Mouse (Mus musculus) midbrain, embryonic 10.5 days (tissue): ENCODE measurements at regions not wholly inside any gene's neighbourhood (a gene's known extent, or its start where the extent isn't known, plus 50 kb on each side); places are given as distances from the start of the nearest gene placed in this dataset.

Source experiments
- DNase-seq: peaks from one replicate; pipeline ENCODE4 v3.0.0-alpha.2; 2017; ENCODE audit warnings: low spot score
- H3K27ac ChIP-seq: fragments of 300-500 bp; sonication (generic); replicated peaks from 2 replicates; pipeline ENCODE4 v1.5.1; 2016; ENCODE audit warnings: mild to moderate bottlenecking
- H3K27me3 ChIP-seq: fragments of 300-500 bp; sonication (generic); 2 replicates; pipeline ENCODE4 v1.6.1; 2016; ENCODE audit warnings: low read depth, mild to moderate bottlenecking; ENCODE audit not compliant: poor library complexity, severe bottlenecking
- H3K36me3 ChIP-seq: fragments of 300-500 bp; sonication (generic); 2 replicates; pipeline ENCODE4 v1.6.1; 2016; ENCODE audit warnings: mild to moderate bottlenecking, moderate library complexity
- H3K4me1 ChIP-seq: fragments of 300-500 bp; sonication (generic); 2 replicates; pipeline ENCODE4 v1.6.1; 2016
- H3K4me3 ChIP-seq: fragments of 300-500 bp; sonication (generic); 2 replicates; pipeline ENCODE4 v1.5.1; 2016; ENCODE audit warnings: mild to moderate bottlenecking, moderate library complexity
- H3K9me3 ChIP-seq: fragments of 300-500 bp; sonication (generic); replicated peaks from 2 replicates; pipeline ENCODE4 v1.6.1; 2016; ENCODE audit warnings: mild to moderate bottlenecking
- WGBS: fragments of 180-500 bp; shearing (Covaris S2); methylation state at CpG from one replicate; pipeline ENCODE4 v1.1.7; 2016; 5-methylcytosine and 5-hydroxymethylcytosine counted together

DNA sequence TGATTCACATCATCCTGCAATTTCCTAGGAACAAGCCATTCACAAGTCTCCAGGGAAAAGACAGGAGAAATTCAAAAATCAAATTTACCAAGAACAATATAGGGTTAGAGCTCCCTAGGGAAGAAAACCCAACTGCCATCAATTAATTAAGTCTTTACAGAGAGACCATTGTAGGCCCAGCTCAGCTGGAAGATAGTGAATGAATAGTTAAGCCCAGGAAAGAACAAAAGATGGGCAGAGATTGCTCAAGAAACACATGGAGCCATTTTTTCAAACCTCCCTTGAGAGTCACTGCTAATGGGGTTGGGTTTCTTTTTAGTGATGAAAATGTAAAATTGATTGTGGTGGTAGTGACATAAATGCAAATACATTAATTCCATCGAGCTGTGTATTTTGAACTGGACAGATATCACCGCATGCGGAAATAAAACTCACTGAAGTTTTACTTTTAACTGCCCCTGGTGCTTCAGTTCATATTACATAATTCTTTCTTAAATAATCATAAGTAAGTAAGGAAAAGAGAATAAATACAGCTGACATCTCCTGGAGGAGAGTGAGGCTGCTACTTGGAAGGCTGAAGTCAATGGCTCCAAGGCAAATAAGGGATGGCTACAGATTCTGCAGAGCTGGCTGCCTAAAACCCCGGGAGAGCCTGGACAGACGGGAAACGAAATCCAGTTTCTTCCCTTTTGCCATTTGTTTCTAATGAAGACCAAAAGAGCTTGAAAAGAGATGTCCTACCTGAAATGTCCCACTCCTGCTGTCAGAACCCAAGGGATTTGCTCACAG lies 106.5 kb downstream of the Fzd1 start:
- H3K9me3 ChIP-seq: no peaks in the 10 kb centered on the region
- peaks cover 5% of the 10 kb centered on the region; the same call in 1 of the 2 replicates for H3K27me3 ChIP-seq
- 64% methylated on average over 6 of the region's 6 CpGs for WGBS
- DNase-seq: no peak
- H3K36me3 ChIP-seq: no peaks in the 10 kb centered on the region
- no peak overlapping the region for H3K4me3 ChIP-seq
- H3K4me1 ChIP-seq: peaks cover 21% of the 10 kb centered on the region
- H3K27ac ChIP-seq: peak overlapping the region; percentile 59

DNA sequence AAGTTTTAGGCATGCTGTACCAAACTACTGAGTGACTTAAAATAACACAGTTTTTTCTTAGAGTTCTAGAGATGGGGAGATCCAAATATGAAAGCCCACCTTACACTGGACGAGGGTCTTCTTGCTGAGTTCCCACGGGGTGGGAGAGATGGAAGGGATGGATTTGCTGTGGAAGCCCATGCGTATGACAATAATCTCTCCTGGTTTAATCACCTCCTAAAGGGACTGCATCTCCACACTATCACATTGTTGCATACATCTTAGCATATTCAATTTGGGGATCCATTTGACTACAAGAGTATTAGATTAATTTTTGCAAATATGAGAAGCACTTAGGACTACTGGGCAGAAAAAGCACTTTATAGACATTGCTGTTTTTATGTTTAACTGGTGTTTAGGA lies 107.1 kb downstream of the Fzd1 start:
- no peak overlapping the region for H3K27ac ChIP-seq
- DNase-seq: no peak
- H3K9me3 ChIP-seq: no peaks in the 10 kb centered on the region
- H3K4me1 ChIP-seq: peaks cover 21% of the 10 kb centered on the region
- peaks cover 5% of the 10 kb centered on the region; the same call in 1 of the 2 replicates for H3K27me3 ChIP-seq
- no peak overlapping the region for H3K4me3 ChIP-seq
- no peaks in the 10 kb centered on the region for H3K36me3 ChIP-seq
- WGBS: 65% methylated on average over 3 of the region's 3 CpGs

DNA sequence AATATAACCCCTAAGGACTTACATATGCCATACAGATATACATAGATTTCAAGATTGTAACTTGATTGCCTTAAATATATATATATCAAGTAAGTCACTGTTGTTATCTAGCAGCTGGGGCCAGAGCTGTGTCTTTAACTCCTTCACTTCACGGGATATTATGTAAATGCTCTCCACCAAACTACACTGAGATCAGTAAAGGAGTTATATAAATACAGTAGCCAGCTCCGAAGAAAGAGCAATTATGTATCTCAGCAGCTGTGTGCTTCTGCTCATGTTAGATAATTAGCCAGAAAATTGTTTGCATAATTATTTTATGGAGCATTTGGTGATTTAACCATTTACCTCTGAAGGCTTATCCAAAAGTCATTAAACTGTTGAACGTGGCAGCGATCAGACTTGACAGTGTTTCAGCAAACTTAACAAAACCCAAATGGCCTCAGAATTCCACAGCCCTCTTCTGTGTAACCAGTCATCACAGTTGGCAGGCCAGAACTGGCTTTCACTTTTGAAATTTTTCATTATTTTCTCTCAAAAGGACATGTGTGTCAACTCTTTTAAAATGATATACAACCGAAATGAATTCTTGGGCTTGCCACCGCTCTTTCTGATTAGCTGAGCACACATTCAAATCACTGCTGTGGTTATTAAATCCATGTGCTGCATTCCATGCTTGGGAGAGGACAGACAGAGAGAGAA lies 107.8 kb downstream of the Fzd1 start:
- no peak for DNase-seq
- WGBS: 82% methylated on average over 6 of the region's 6 CpGs
- peaks cover 5% of the 10 kb centered on the region; the same call in 1 of the 2 replicates for H3K27me3 ChIP-seq
- no peaks in the 10 kb centered on the region for H3K36me3 ChIP-seq
- no peak overlapping the region for H3K27ac ChIP-seq
- no peak overlapping the region for H3K4me3 ChIP-seq
- H3K9me3 ChIP-seq: no peaks in the 10 kb centered on the region
- H3K4me1 ChIP-seq: peaks cover 21% of the 10 kb centered on the region

DNA sequence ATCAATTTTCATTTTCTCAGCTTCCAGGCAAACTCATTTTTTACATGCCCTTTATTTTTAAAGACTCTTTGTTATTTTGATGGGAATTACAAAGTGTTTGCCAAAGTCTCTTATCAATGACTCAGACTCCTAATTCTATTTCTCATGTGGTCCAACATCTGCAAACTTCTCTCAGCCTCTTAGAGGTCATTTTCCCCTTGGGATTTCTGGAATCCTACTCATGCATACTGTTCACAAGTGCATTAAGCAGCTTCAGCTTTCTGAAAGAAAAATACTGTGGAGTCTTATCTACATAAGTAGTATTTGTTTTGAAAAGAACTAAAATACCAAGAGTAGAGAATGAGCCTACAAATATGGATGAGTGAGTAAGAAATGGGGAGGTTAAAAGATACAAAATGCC lies 116.8 kb downstream of the Fzd1 start:
- Histone ChIP-seq H3K27ac (no peak overlapping the region), H3K4me3 (no peak overlapping the region), H3K27me3 (no peaks in the 10 kb centered on the region), H3K4me1 (no peaks in the 10 kb centered on the region), H3K9me3 (no peaks in the 10 kb centered on the region), H3K36me3 (no peaks in the 10 kb centered on the region)
- DNase-seq: no peak

DNA sequence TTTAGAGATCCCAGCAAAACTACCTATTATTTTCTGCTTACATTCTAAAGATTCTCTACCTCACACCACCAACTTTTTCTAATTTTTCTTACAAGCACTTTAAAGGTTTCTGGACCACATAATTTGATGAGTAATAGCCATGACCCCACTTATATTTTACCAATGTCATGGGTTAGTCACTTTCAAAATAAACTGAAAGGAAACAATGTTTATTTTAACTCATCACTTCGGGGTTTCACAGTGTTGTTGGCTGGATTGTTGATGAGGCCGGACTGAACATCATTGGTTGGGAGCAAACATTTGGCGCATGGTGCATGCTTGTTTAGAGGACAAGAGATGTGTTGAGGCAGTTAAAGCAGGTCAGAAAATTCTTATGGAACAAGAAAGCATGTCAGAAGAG lies 124.1 kb downstream of the Fzd1 start:
- Histone ChIP-seq H3K36me3 (no peaks in the 10 kb centered on the region), H3K4me3 (no peak overlapping the region), H3K27me3 (no peaks in the 10 kb centered on the region), H3K9me3 (no peaks in the 10 kb centered on the region), H3K27ac (no peak overlapping the region), H3K4me1 (no peaks in the 10 kb centered on the region)
- DNase-seq: no peak
- WGBS: 79% methylated on average over 3 of the region's 3 CpGs

DNA sequence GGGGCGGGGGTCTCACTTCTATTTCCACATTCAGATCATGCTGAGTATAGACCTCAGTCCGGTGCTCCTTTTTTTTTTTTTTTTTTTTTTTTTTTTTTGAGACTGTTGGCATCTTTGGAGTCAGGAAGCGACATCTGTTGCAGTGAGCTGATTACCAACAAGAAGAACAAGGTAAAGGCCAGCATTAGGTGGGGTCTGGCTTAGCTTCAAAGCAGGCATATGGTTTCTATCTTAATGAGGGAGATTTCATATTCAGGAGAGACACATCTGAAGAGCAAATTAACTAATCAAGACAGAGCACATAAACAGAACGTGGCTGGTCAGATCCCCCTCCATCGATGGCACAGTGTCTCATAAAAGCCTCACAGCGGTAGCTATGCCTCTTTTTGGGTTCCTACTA lies 132.6 kb downstream of the Fzd1 start:
- WGBS: 91% methylated on average over 6 of the region's 6 CpGs
- no peaks in the 10 kb centered on the region for H3K36me3 ChIP-seq
- no peak for DNase-seq

DNA sequence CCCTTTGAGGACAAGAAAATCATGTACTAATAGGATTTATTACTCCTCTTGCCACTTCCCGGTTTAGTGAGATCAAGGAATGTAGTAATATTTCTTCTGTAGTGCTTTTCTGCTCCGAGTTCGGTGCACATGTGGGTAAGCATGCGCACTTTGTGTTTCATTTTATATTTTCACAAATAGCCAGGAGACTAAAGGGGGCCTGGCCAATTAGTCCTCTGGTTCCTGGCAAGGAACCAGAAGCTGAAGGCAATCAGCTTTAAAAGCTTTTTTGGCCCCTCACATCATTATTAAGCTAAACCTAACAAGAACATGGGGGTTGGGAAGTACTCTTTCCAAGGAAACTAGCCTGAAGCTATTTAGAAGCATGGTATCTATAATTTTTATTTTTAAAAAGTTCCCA lies 134.2 kb downstream of the Fzd1 start:
- no peak overlapping the region for H3K27ac ChIP-seq
- DNase-seq: no peak
- WGBS: 91% methylated on average over 4 of the region's 4 CpGs
- no peaks in the 10 kb centered on the region for H3K4me1 ChIP-seq
- no peaks in the 10 kb centered on the region for H3K27me3 ChIP-seq
- no peaks in the 10 kb centered on the region for H3K9me3 ChIP-seq
- H3K4me3 ChIP-seq: no peak overlapping the region
- H3K36me3 ChIP-seq: no peaks in the 10 kb centered on the region

More for the DNA sequence above, 132.6 kb downstream of the Fzd1 start:
- Histone ChIP-seq H3K27ac (no peak overlapping the region), H3K4me3 (no peak overlapping the region), H3K27me3 (no peaks in the 10 kb centered on the region), H3K4me1 (no peaks in the 10 kb centered on the region), H3K9me3 (no peaks in the 10 kb centered on the region)

DNA sequence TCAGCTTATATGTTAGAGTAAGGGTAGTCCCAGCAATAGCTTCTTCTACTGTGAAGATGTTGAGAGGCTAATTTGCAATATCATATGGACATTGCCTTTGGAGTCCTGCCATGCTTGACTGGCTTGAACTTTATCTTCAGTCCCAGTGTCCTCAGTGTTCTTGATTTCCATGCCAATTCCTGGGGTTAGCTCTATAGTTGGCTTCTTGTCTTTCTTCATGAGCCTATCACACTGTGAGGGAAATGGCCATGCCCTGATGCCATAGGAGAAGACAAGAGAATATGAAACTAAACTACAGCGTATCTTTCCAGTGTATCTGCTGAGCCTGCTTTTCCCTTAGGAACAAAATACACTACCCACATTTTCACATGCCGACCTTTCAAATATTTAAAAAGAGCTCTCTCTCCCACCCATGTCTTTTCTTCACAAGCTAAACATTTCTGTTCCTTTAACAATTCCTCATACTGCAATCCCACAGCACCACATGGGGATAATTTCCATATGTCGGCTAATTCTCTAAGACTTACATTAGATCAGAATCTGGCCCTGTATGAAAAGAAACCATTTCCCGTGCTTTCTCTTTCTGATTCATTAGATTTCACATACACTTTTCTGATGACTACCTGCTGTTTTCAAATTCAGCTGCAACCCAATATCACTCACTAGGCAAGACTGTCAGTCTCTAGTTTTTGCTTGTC lies 137.2 kb downstream of the Fzd1 start:
- Histone ChIP-seq H3K9me3 (no peaks in the 10 kb centered on the region), H3K4me3 (no peak overlapping the region), H3K4me1 (no peaks in the 10 kb centered on the region), H3K36me3 (no peaks in the 10 kb centered on the region), H3K27me3 (no peaks in the 10 kb centered on the region), H3K27ac (no peak overlapping the region)
- WGBS: 89% methylated on average over 4 of the region's 4 CpGs
- DNase-seq: no peak

DNA sequence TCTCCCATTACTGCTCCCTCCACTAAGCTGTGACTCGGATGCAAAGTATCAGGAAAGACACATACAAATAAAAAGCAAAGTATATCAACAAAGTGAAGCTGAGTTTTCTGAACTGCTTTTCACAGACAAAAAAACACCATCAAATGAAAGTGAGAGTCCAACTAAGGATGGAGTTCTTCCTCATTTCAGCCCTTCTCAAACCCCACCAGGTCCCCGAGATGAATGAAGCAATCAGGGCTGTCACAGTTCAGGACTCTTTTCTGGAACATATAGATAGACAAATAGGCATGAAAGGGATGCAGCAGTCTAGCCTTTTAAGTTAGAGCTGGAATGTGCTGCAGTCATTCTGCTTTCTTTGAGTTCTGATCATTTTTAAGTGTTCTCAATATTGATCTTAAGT lies 142.6 kb downstream of the Fzd1 start:
- no peaks in the 10 kb centered on the region for H3K27me3 ChIP-seq
- no peak for DNase-seq
- H3K36me3 ChIP-seq: no peaks in the 10 kb centered on the region
- WGBS: 86% methylated on average over 2 of the region's 2 CpGs
- H3K27ac ChIP-seq: no peak overlapping the region
- H3K4me1 ChIP-seq: no peaks in the 10 kb centered on the region
- H3K9me3 ChIP-seq: no peaks in the 10 kb centered on the region
- no peak overlapping the region for H3K4me3 ChIP-seq

DNA sequence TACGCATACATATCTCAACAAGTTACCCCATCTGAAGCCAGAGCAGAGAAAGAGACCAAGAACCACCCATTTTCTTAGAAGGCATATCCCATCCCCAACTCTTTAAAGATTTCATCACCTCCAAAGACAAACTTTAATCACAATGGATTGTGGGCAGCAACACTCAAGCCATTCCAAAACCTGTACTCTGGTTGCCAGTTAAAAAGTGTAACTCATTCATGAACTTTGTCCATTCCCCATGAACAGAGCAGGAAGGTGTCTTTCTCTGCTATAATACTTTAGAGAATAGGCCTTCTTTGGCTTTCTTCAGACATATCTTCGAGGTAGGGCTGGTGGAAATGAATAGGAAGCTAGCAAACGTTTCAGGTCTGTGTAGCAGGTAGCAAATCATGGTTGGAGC lies 160.4 kb downstream of the Fzd1 start:
- DNase-seq: no peak
- H3K27me3 ChIP-seq: no peaks in the 10 kb centered on the region
- WGBS: 92% methylated on average over 3 of the region's 3 CpGs
- no peak overlapping the region for H3K4me3 ChIP-seq
- H3K27ac ChIP-seq: no peak overlapping the region
- H3K36me3 ChIP-seq: no peaks in the 10 kb centered on the region
- H3K4me1 ChIP-seq: 0 out of 2 replicates have a peak, but pooled peaks cover 4% of the 10 kb centered on the region
- H3K9me3 ChIP-seq: no peaks in the 10 kb centered on the region

DNA sequence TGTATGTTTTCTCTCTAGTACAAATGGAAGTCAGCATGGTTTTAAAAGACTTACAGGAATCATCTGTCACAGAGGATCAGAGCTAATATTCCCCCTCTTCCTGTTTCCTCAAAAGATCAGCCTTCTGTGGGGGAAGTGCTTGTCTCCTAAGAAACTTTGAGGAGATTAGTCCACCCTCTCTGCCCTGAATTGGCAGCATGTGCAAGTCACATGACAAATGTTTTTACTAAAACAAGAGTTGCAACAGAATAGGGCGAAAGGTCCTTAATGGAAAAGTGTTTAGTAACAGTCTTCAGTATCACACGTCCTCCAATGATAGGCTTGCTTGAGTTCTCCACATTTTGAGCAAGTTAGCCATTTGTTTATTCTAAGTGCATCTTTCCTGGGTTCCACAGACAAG lies 162.8 kb downstream of the Fzd1 start:
- WGBS: 80% methylated on average over 2 of the region's 2 CpGs
- no peaks in the 10 kb centered on the region for H3K27me3 ChIP-seq
- H3K4me1 ChIP-seq: 0 out of 2 replicates have a peak, but pooled peaks cover 2% of the 10 kb centered on the region
- no peak overlapping the region for H3K27ac ChIP-seq
- H3K9me3 ChIP-seq: no peaks in the 10 kb centered on the region
- DNase-seq: no peak
- H3K36me3 ChIP-seq: no peaks in the 10 kb centered on the region
- H3K4me3 ChIP-seq: no peak overlapping the region

DNA sequence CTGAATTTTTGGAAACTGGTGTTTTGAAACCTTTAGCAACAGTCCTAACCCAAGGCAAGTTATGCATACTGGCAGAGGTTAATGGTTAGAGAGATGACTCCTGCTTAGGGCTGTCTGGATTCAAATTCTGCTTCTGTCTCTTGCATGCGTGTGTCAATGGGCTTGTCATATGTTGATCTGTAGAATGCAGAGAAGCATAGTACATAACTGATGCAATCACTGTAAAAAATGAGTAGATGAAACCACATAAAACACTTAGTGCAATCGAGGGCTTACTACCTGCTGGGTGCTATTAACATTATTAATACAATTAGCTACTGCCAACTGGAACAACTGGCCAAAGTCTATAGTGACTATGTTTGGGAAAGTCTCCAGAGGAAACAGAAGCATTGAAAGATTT lies 163.3 kb downstream of the Fzd1 start:
- Histone ChIP-seq H3K9me3 (no peaks in the 10 kb centered on the region), H3K4me1 (no peaks in the 10 kb centered on the region), H3K27ac (no peak overlapping the region), H3K27me3 (no peaks in the 10 kb centered on the region), H3K36me3 (no peaks in the 10 kb centered on the region), H3K4me3 (no peak overlapping the region)
- 87% methylated on average over 2 of the region's 2 CpGs for WGBS
- DNase-seq: no peak
